ENCODE assay signal across 22 mouse cellular contexts in genomic region chr3:96800254-96800653, GRCm38 (mm10). TPM values are rescaled to one million over a fixed set of nuclear protein-coding genes. Genes with fewer than 3 reads are reported as not detected.
"Had no signal": no experiment of that assay in that cellular context is flagged by ENCODE, and none has a peak within 500 bp of the region (broad histone marks: within the 10 kb centered on the region; RNA-seq: fewer than 3 reads in every experiment).

No protein-coding gene starts in this region.

- H3K27ac ChIP-seq: kidney, embryonic 15.5 days; limb, embryonic 10.5 days; limb, embryonic 13.5 days; liver, embryonic 15.5 days; macrophage; midbrain, embryonic 12.5 days; midbrain, embryonic 15.5 days; neural tube, embryonic 13.5 days; stomach, embryonic 15.5 days had no signal

- H3K27me3 ChIP-seq: kidney, embryonic 15.5 days; limb, embryonic 13.5 days; liver, embryonic 15.5 days; midbrain, embryonic 12.5 days; midbrain, embryonic 15.5 days; neural tube, embryonic 13.5 days; stomach, embryonic 15.5 days had no signal

- H3K36me3 ChIP-seq: liver, embryonic 15.5 days; midbrain, embryonic 15.5 days; stomach, embryonic 15.5 days had no signal

- ATAC-seq: lung, postnatal 0 days; midbrain, embryonic 15.5 days had no signal

- H3K4me3 ChIP-seq: kidney, embryonic 15.5 days; limb, embryonic 10.5 days; limb, embryonic 13.5 days; liver, embryonic 15.5 days; midbrain, embryonic 12.5 days; midbrain, embryonic 15.5 days; neural tube, embryonic 13.5 days; stomach, embryonic 15.5 days had no signal

- DNase-seq: kidney, adult 2 months; kidney, postnatal 10 days; kidney, postnatal 36 days; lung, embryonic 14.5 days; retina, postnatal 1 day; right cerebral cortex, postnatal 25 days; spleen, adult 18-20 months; thymus, postnatal 36 days had no signal

- H3K9me3 ChIP-seq: kidney, embryonic 15.5 days; limb, embryonic 10.5 days; limb, embryonic 13.5 days; liver, embryonic 15.5 days; midbrain, embryonic 12.5 days; midbrain, embryonic 15.5 days; neural tube, embryonic 13.5 days; stomach, embryonic 15.5 days had no signal

- H3K4me2 ChIP-seq: kidney, embryonic 15.5 days; limb, embryonic 13.5 days; liver, embryonic 15.5 days; lung, embryonic 14.5 days; midbrain, embryonic 12.5 days; midbrain, embryonic 15.5 days; neural tube, embryonic 13.5 days; stomach, embryonic 15.5 days had no signal

- H3K9ac ChIP-seq: kidney, embryonic 15.5 days; limb, embryonic 13.5 days; liver, embryonic 15.5 days; lung, embryonic 14.5 days; midbrain, embryonic 12.5 days; midbrain, embryonic 15.5 days; neural tube, embryonic 13.5 days; stomach, embryonic 15.5 days had no signal

- H3K4me1 ChIP-seq: kidney, embryonic 15.5 days; limb, embryonic 10.5 days; limb, embryonic 13.5 days; midbrain, embryonic 12.5 days; midbrain, embryonic 15.5 days; neural tube, embryonic 13.5 days; stomach, embryonic 15.5 days had no signal

RNA-seq across cellular contexts. Expression of gene Pdzk1, which starts 28.8 kb away (rescaled TPM):
- total RNA-seq: left cerebral cortex, postnatal 14 days had no signal
- polyA plus RNA-seq: limb, embryonic 10.5 days; limb, embryonic 13.5 days; macrophage; midbrain, embryonic 12.5 days had no signal

RNA-seq across cellular contexts. Expression of gene Cd160, which starts 28.9 kb away (rescaled TPM):
- total RNA-seq: layer of hippocampus, adult 18-20 months; layer of hippocampus, postnatal 14 days; left cerebral cortex, adult 8-10 months; left cerebral cortex, postnatal 14 days had no signal
